Mouse (Mus musculus): ENCODE results near the gene Pkd1. TPM values are rescaled to one million over a fixed set of nuclear protein-coding genes. Genes with fewer than 3 reads are reported as not detected.

Pkd1 gene
- polyA plus RNA-seq (2012; rRNA removed), result 82.0 and 91.8 TPM in 2 replicates

GRCm38 (mm10) chr17:24549618-24550415 lies at the start of gene Pkd1:
Pkd1 (plus strand) TSS chr17:24549834.
- peak; percentile 93 for TF ChIP-seq POLR2A (IDR thresholded peaks at IDR 0.05; ENCODE audit: extremely low read depth, insufficient read depth, low read length)
- no peak for TF ChIP-seq CTCF (IDR thresholded peaks at IDR 0.05; ENCODE audit: extremely low read depth, insufficient read depth, low read length)

DNA sequence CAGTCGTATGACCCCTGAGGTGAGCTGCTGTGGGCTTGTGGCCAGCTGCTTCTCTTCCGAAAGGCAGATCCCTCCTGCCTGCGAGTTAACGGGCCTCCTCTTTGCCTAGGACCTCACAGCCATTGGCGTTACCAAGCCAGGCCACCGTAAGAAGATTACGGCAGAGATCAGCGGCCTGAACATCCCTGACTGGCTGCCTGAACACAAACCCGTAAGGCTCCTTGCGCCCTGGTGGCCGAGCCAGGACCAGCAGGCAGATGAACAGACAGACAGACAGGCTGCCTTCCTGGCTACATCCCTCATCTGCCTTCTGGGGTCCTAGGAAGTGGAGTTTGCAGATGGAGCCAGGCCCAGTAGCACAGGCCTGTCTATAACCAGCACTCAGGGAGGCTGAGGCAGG lies 47.4 kb upstream of the Pkd1 start:
- Histone ChIP-seq H3K27ac (ENCODE audit: insufficient read depth, low read length) (no peak overlapping the region), H3K4me3 (ENCODE audit: insufficient read depth, low read length) (no peak overlapping the region), H3K4me1 (ENCODE audit: control insufficient read depth, insufficient read depth, low read length) (peaks cover 3% of the 10 kb centered on the region; the same call in 1 of the 2 replicates)
- TF ChIP-seq POLR2A (IDR thresholded peaks at IDR 0.05; ENCODE audit: extremely low read depth, insufficient read depth, low read length) (no peak), CTCF (IDR thresholded peaks at IDR 0.05; ENCODE audit: extremely low read depth, insufficient read depth, low read length) (no peak)

More at GRCm38 (mm10) chr17:24549618-24550415, at the start of gene Pkd1:
- peak within 1 kb of the TSS; percentile 97 for H3K4me3 ChIP-seq (ENCODE audit: insufficient read depth, low read length)
- peak within 1 kb of the TSS; percentile 99 for H3K27ac ChIP-seq (ENCODE audit: insufficient read depth, low read length)
- peaks cover 6% of the 10 kb centered on the region; the same call in 1 of the 2 replicates for H3K4me1 ChIP-seq (ENCODE audit: control insufficient read depth, insufficient read depth, low read length)

- H3K27ac ChIP-seq (ENCODE audit: insufficient read depth, low read length), result no peak overlapping the region
- TF ChIP-seq POLR2A (IDR thresholded peaks at IDR 0.05; ENCODE audit: extremely low read depth, insufficient read depth, low read length) (no peak), CTCF (IDR thresholded peaks at IDR 0.05; ENCODE audit: extremely low read depth, insufficient read depth, low read length) (no peak)
- H3K4me3 ChIP-seq (ENCODE audit: insufficient read depth, low read length), result no peak overlapping the region
- peaks cover 3% of the 10 kb centered on the region; the same call in 1 of the 2 replicates for H3K4me1 ChIP-seq (ENCODE audit: control insufficient read depth, insufficient read depth, low read length)
Observed at GRCm38 (mm10) chr17:24504085-24504484, 45.5 kb upstream of the Pkd1 start.

- TF ChIP-seq CTCF (IDR thresholded peaks at IDR 0.05; ENCODE audit: extremely low read depth, insufficient read depth, low read length) (no peak), POLR2A (IDR thresholded peaks at IDR 0.05; ENCODE audit: extremely low read depth, insufficient read depth, low read length) (no peak)
- H3K4me1 ChIP-seq (ENCODE audit: control insufficient read depth, insufficient read depth, low read length), result peaks cover 3% of the 10 kb centered on the region; the same call in 1 of the 2 replicates
- no peak overlapping the region for H3K4me3 ChIP-seq (ENCODE audit: insufficient read depth, low read length)
- peak overlapping the region; percentile 30 for H3K27ac ChIP-seq (ENCODE audit: insufficient read depth, low read length)
Observed at GRCm38 (mm10) chr17:24505286-24505955, 44.2 kb upstream of the Pkd1 start.

GRCm38 (mm10) chr17:24506332-24507070 lies 43.1 kb upstream of the Pkd1 start:
- peak; percentile 18; the same call in 1 of the 2 replicates for TF ChIP-seq CTCF (IDR thresholded peaks at IDR 0.05; ENCODE audit: extremely low read depth, insufficient read depth, low read length)
- TF ChIP-seq POLR2A (IDR thresholded peaks at IDR 0.05; ENCODE audit: extremely low read depth, insufficient read depth, low read length), result peak; percentile 10; the same call in 1 of the 2 replicates
- no peak overlapping the region for H3K4me3 ChIP-seq (ENCODE audit: insufficient read depth, low read length)
- peaks cover 3% of the 10 kb centered on the region; the same call in 1 of the 2 replicates for H3K4me1 ChIP-seq (ENCODE audit: control insufficient read depth, insufficient read depth, low read length)
- H3K27ac ChIP-seq (ENCODE audit: insufficient read depth, low read length), result peak overlapping the region; percentile 17

DNA sequence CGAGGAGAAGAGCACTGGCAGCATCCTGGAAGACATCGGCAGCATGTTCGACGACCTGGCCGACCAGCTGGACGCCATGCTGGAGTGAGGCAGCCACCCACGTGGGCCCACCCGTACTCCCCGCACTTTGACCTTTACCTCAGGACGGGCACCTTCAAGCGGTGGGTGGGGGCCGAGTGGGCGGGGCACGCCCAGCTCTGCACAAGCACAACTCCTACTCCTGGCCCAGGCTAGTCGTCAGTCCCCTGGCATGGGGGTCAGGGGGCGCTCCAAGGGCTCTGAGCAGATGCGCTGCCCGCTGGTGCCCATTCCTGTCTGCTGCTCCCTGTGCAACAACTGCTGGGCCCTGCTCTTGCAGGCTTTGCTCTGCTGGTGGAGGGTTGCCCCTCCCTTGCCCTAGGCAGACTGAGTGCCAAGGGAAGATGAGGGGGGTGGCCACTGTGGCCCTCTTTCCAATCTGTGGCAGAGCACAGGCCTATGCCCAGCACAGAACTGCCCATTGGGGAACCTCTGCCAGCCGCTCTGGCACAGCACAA lies 42.4 kb upstream of the Pkd1 start:
- TF ChIP-seq POLR2A (IDR thresholded peaks at IDR 0.05; ENCODE audit: extremely low read depth, insufficient read depth, low read length) (no peak), CTCF (IDR thresholded peaks at IDR 0.05; ENCODE audit: extremely low read depth, insufficient read depth, low read length) (no peak)
- H3K4me1 ChIP-seq (ENCODE audit: control insufficient read depth, insufficient read depth, low read length), result peaks cover 3% of the 10 kb centered on the region; the same call in 1 of the 2 replicates
- H3K4me3 ChIP-seq (ENCODE audit: insufficient read depth, low read length), result no peak overlapping the region
- peak overlapping the region; percentile 17; the same call in 1 of the 2 replicates for H3K27ac ChIP-seq (ENCODE audit: insufficient read depth, low read length)

DNA sequence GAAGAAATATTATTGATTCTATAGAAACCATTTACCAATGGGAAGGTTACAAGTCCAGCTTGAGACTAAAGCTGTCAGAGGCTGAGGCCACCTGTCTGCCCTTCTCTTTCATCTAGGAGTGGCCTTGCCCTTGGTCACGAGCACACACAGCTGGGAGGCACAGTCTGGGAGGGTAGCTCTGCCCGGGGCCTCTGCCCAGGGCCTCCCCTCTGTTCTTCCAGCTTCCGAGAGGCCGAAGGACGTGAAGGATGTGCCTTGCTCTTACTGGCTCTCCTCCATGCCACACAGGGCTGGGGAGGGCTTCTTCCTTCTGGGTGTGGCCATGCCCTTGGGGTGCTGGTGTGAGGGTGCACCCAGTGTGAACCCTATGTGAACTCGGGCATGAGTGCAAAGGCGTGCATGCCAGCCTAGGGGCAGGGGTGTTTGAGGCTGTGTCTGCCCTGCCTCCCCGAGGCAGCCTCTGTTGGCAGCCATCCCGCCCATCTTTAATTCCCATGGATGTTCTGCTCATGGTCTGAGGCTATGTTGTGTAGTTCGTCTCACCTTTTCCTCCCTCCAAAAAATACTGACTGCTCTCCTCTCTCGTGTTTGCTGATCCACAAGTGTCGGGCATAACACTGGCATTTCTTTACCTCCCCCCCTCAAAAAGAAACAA lies 41.7 kb upstream of the Pkd1 start:
- H3K4me1 ChIP-seq (ENCODE audit: control insufficient read depth, insufficient read depth, low read length), result peaks cover 3% of the 10 kb centered on the region; the same call in 1 of the 2 replicates
- TF ChIP-seq POLR2A (IDR thresholded peaks at IDR 0.05; ENCODE audit: extremely low read depth, insufficient read depth, low read length), result no peak
- TF ChIP-seq CTCF (IDR thresholded peaks at IDR 0.05; ENCODE audit: extremely low read depth, insufficient read depth, low read length), result no peak
- H3K27ac ChIP-seq (ENCODE audit: insufficient read depth, low read length), result 0 out of 2 replicates have a peak overlapping the region, but pooled peaks have one; percentile 14
- no peak overlapping the region for H3K4me3 ChIP-seq (ENCODE audit: insufficient read depth, low read length)

- 0 out of 2 replicates have a peak, but pooled peaks cover 2% of the 10 kb centered on the region for H3K4me1 ChIP-seq (ENCODE audit: control insufficient read depth, insufficient read depth, low read length)
- no peak overlapping the region for H3K27ac ChIP-seq (ENCODE audit: insufficient read depth, low read length)
- TF ChIP-seq POLR2A (IDR thresholded peaks at IDR 0.05; ENCODE audit: extremely low read depth, insufficient read depth, low read length) (no peak), CTCF (IDR thresholded peaks at IDR 0.05; ENCODE audit: extremely low read depth, insufficient read depth, low read length) (peak; percentile 86)
- no peak overlapping the region for H3K4me3 ChIP-seq (ENCODE audit: insufficient read depth, low read length)
Observed at GRCm38 (mm10) chr17:24513609-24514008, 36.0 kb upstream of the Pkd1 start.

Measured in cortical plate, adult 2 months (tissue).